Mouse (Mus musculus): ENCODE measurements at regions not wholly inside any gene's neighbourhood (a gene's known extent, or its start where the extent isn't known, plus 50 kb on each side); places are given as distances from the start of the nearest gene placed in this dataset.
"Not testable (repeated sequence)": the region's sequence is repeated elsewhere in the genome, so short reads cannot be mapped to it uniquely, and the experiment has no call there.

GRCm38 (mm10) chr2:10658317-10658716 lies 288.0 kb downstream of the Sfmbt2 start:
- Histone ChIP-seq H3K9me3 (replicated peaks) (no peaks in the 10 kb centered on the region), H3K4me2 (no peak overlapping the region), H3K4me3 (replicated peaks) (no peak overlapping the region), H3K27ac (replicated peaks) (no peak overlapping the region), H3K36me3 (no peaks in the 10 kb centered on the region), H3K4me1 (no peaks in the 10 kb centered on the region), H3K9ac (replicated peaks) (no peak overlapping the region), H3K27me3 (replicated peaks) (no peaks in the 10 kb centered on the region)
- 81% methylated on average over 4 of the region's 4 CpGs for WGBS
- ATAC-seq (ENCODE audit: low FRiP score), result no peak

GRCm38 (mm10) chr2:10667915-10668314 lies 297.6 kb downstream of the Sfmbt2 start:
- H3K4me1 ChIP-seq, result peaks cover 13% of the 10 kb centered on the region
- not testable (repeated sequence) for H3K36me3 ChIP-seq; H3K27me3 ChIP-seq (replicated peaks); ATAC-seq (ENCODE audit: low FRiP score); H3K9ac ChIP-seq (replicated peaks); H3K4me2 ChIP-seq; H3K27ac ChIP-seq (replicated peaks); H3K9me3 ChIP-seq (replicated peaks); H3K4me3 ChIP-seq (replicated peaks)
- WGBS, result 48% methylated on average over 1 of the region's 1 CpGs

GRCm38 (mm10) chr2:10670423-10671298 lies 300.4 kb downstream of the Sfmbt2 start:
- no peaks in the 10 kb centered on the region for H3K9me3 ChIP-seq (replicated peaks)
- H3K4me3 ChIP-seq (replicated peaks), result no peak overlapping the region
- H3K27me3 ChIP-seq (replicated peaks), result no peaks in the 10 kb centered on the region
- H3K27ac ChIP-seq (replicated peaks), result no peak overlapping the region
- peak overlapping the region; percentile 28 for H3K4me2 ChIP-seq
- peaks cover 13% of the 10 kb centered on the region for H3K4me1 ChIP-seq
- peak; percentile 76 for ATAC-seq (ENCODE audit: low FRiP score)
- no peak overlapping the region for H3K9ac ChIP-seq (replicated peaks)
- 15% methylated on average over 7 of the region's 7 CpGs for WGBS
- no peaks in the 10 kb centered on the region for H3K36me3 ChIP-seq

GRCm38 (mm10) chr2:10671299-10671632 lies 301.0 kb downstream of the Sfmbt2 start:
- Histone ChIP-seq H3K4me1 (peaks cover 13% of the 10 kb centered on the region), H3K9me3 (replicated peaks) (no peaks in the 10 kb centered on the region), H3K4me3 (replicated peaks) (no peak overlapping the region), H3K27ac (replicated peaks) (no peak overlapping the region), H3K36me3 (no peaks in the 10 kb centered on the region), H3K4me2 (peak overlapping the region; percentile 28), H3K27me3 (replicated peaks) (no peaks in the 10 kb centered on the region), H3K9ac (replicated peaks) (no peak overlapping the region)
- peak; percentile 74 for ATAC-seq (ENCODE audit: low FRiP score)
- 32% methylated on average over 2 of the region's 2 CpGs for WGBS

- Histone ChIP-seq H3K9ac (replicated peaks) (no peak overlapping the region), H3K4me3 (replicated peaks) (no peak overlapping the region), H3K4me2 (no peak overlapping the region), H3K36me3 (no peaks in the 10 kb centered on the region), H3K27ac (replicated peaks) (no peak overlapping the region), H3K9me3 (replicated peaks) (no peaks in the 10 kb centered on the region), H3K27me3 (replicated peaks) (no peaks in the 10 kb centered on the region), H3K4me1 (peaks cover 13% of the 10 kb centered on the region)
- 79% methylated on average over 4 of the region's 4 CpGs for WGBS
- no peak for ATAC-seq (ENCODE audit: low FRiP score)
These were observed 301.9 kb downstream of the Sfmbt2 start for GRCm38 (mm10) chr2:10672196-10672595.

GRCm38 (mm10) chr2:10674738-10675349 lies 304.5 kb downstream of the Sfmbt2 start:
- Histone ChIP-seq H3K4me3 (replicated peaks) (no peak overlapping the region), H3K9me3 (replicated peaks) (no peaks in the 10 kb centered on the region), H3K4me1 (peaks cover 13% of the 10 kb centered on the region), H3K9ac (replicated peaks) (no peak overlapping the region), H3K4me2 (no peak overlapping the region), H3K36me3 (no peaks in the 10 kb centered on the region), H3K27ac (replicated peaks) (no peak overlapping the region), H3K27me3 (replicated peaks) (no peaks in the 10 kb centered on the region)
- no peak for ATAC-seq (ENCODE audit: low FRiP score)
- WGBS, result 65% methylated on average over 6 of the region's 6 CpGs

- H3K4me2 ChIP-seq, result no peak overlapping the region
- no peaks in the 10 kb centered on the region for H3K9me3 ChIP-seq (replicated peaks)
- WGBS, result 52% methylated on average over 10 of the region's 10 CpGs
- H3K4me3 ChIP-seq (replicated peaks), result no peak overlapping the region
- no peak overlapping the region for H3K27ac ChIP-seq (replicated peaks)
- no peak overlapping the region for H3K9ac ChIP-seq (replicated peaks)
- H3K4me1 ChIP-seq, result no peaks in the 10 kb centered on the region
- H3K27me3 ChIP-seq (replicated peaks), result no peaks in the 10 kb centered on the region
- no peak for ATAC-seq (ENCODE audit: low FRiP score)
- no peaks in the 10 kb centered on the region for H3K36me3 ChIP-seq
These were observed 331.1 kb downstream of the Sfmbt2 start for GRCm38 (mm10) chr2:10701459-10701858.

GRCm38 (mm10) chr2:10718366-10718765 lies 348.1 kb downstream of the Sfmbt2 start:
- Histone ChIP-seq H3K27ac (replicated peaks) (no peak overlapping the region), H3K9me3 (replicated peaks) (no peaks in the 10 kb centered on the region), H3K36me3 (no peaks in the 10 kb centered on the region), H3K9ac (replicated peaks) (no peak overlapping the region), H3K27me3 (replicated peaks) (no peaks in the 10 kb centered on the region), H3K4me3 (replicated peaks) (no peak overlapping the region), H3K4me2 (no peak overlapping the region), H3K4me1 (no peaks in the 10 kb centered on the region)
- ATAC-seq (ENCODE audit: low FRiP score), result no peak
- 83% methylated on average over 5 of the region's 5 CpGs for WGBS

- not testable (repeated sequence) for H3K36me3 ChIP-seq; H3K9me3 ChIP-seq (replicated peaks); H3K4me2 ChIP-seq; ATAC-seq (ENCODE audit: low FRiP score); H3K9ac ChIP-seq (replicated peaks); H3K27ac ChIP-seq (replicated peaks); H3K4me3 ChIP-seq (replicated peaks)
- Histone ChIP-seq H3K27me3 (replicated peaks) (peaks cover 12% of the 10 kb centered on the region; the same call in 1 of the 2 replicates), H3K4me1 (peaks cover 13% of the 10 kb centered on the region)
- WGBS, result 95% methylated on average over 5 of the region's 5 CpGs
These were observed 364.0 kb downstream of the Sfmbt2 start for GRCm38 (mm10) chr2:10734337-10734736.

GRCm38 (mm10) chr2:10736696-10737457 lies 366.6 kb downstream of the Sfmbt2 start:
- peak overlapping the region; percentile 66 for H3K27ac ChIP-seq (replicated peaks)
- H3K27me3 ChIP-seq (replicated peaks), result peaks cover 21% of the 10 kb centered on the region
- 9% methylated on average over 13 of the region's 13 CpGs for WGBS
- H3K9ac ChIP-seq (replicated peaks), result peak overlapping the region; percentile 28; the same call in 1 of the 2 replicates
- peak overlapping the region; percentile 22 for H3K4me3 ChIP-seq (replicated peaks)
- no peaks in the 10 kb centered on the region for H3K36me3 ChIP-seq
- H3K4me2 ChIP-seq, result peak overlapping the region; percentile 55
- H3K4me1 ChIP-seq, result peaks cover 13% of the 10 kb centered on the region
- ATAC-seq (ENCODE audit: low FRiP score), result peak; percentile 84
- H3K9me3 ChIP-seq (replicated peaks), result no peaks in the 10 kb centered on the region

- Histone ChIP-seq H3K36me3 (no peaks in the 10 kb centered on the region), H3K4me2 (peak overlapping the region; percentile 55), H3K4me1 (peaks cover 13% of the 10 kb centered on the region), H3K4me3 (replicated peaks) (peak overlapping the region; percentile 22), H3K27me3 (replicated peaks) (peaks cover 25% of the 10 kb centered on the region), H3K9me3 (replicated peaks) (no peaks in the 10 kb centered on the region), H3K9ac (replicated peaks) (0 out of 2 replicates have a peak overlapping the region, but pooled peaks have one; percentile 28), H3K27ac (replicated peaks) (peak overlapping the region; percentile 66; the same call in 1 of the 2 replicates)
- ATAC-seq (ENCODE audit: low FRiP score), result peak; percentile 95
- 15% methylated on average over 9 of the region's 9 CpGs for WGBS
These were observed 367.1 kb downstream of the Sfmbt2 start for GRCm38 (mm10) chr2:10737458-10737775.
